Mouse (Mus musculus): ENCODE results near the gene Decr2. TPM values are rescaled to one million over a fixed set of nuclear protein-coding genes. Genes with fewer than 3 reads are reported as not detected.
A peak's percentile ranks its signal among the peaks of the same experiment; 100 is the strongest.

Decr2 gene
- 5.0 and 5.5 TPM in 2 replicates for total RNA-seq (2017)

- ATAC-seq (ENCODE audit: extremely low read depth, insufficient number of reproducible peaks, low FRiP score, poor library complexity, severe bottlenecking): peak; percentile 76
Observed at GRCm38 (mm10) chr17:26089905-26090632, at the start of gene Decr2. TSS of gene Decr2 (minus strand) at chr17:26090337.

- no peak for ATAC-seq (ENCODE audit: extremely low read depth, insufficient number of reproducible peaks, low FRiP score, poor library complexity, severe bottlenecking)
Observed at GRCm38 (mm10) chr17:26138901-26139381, 48.8 kb upstream of the Decr2 start.

- ATAC-seq (ENCODE audit: extremely low read depth, insufficient number of reproducible peaks, low FRiP score, poor library complexity, severe bottlenecking): peak; percentile 92
Observed at GRCm38 (mm10) chr17:26138239-26138836, 48.2 kb upstream of the Decr2 start, which contains the start of gene Axin1. TSS of gene Axin1 (plus strand) at chr17:26138688.

GRCm38 (mm10) chr17:26137751-26138130 is 47.6 kb upstream of the Decr2 start:
- no peak for ATAC-seq (ENCODE audit: extremely low read depth, insufficient number of reproducible peaks, low FRiP score, poor library complexity, severe bottlenecking)

GRCm38 (mm10) chr17:26137106-26137750 is 47.1 kb upstream of the Decr2 start:
- no peak for ATAC-seq (ENCODE audit: extremely low read depth, insufficient number of reproducible peaks, low FRiP score, poor library complexity, severe bottlenecking)

- no peak for ATAC-seq (ENCODE audit: extremely low read depth, insufficient number of reproducible peaks, low FRiP score, poor library complexity, severe bottlenecking)
Observed at GRCm38 (mm10) chr17:26131856-26132853, 42.0 kb upstream of the Decr2 start.

- ATAC-seq (ENCODE audit: extremely low read depth, insufficient number of reproducible peaks, low FRiP score, poor library complexity, severe bottlenecking): no peak
Observed at GRCm38 (mm10) chr17:26131062-26131732, 41.1 kb upstream of the Decr2 start.

- no peak for ATAC-seq (ENCODE audit: extremely low read depth, insufficient number of reproducible peaks, low FRiP score, poor library complexity, severe bottlenecking)
Observed at GRCm38 (mm10) chr17:26125226-26125625, 35.1 kb upstream of the Decr2 start.

GRCm38 (mm10) chr17:26124560-26124959 is 34.4 kb upstream of the Decr2 start:
- no peak for ATAC-seq (ENCODE audit: extremely low read depth, insufficient number of reproducible peaks, low FRiP score, poor library complexity, severe bottlenecking)

- peak; percentile 79 for ATAC-seq (ENCODE audit: extremely low read depth, insufficient number of reproducible peaks, low FRiP score, poor library complexity, severe bottlenecking)
Observed at GRCm38 (mm10) chr17:26123267-26123684, 33.1 kb upstream of the Decr2 start, which contains the start of gene Mrpl28. TSS of gene Mrpl28 (plus strand) at chr17:26123500.

- ATAC-seq (ENCODE audit: extremely low read depth, insufficient number of reproducible peaks, low FRiP score, poor library complexity, severe bottlenecking): no peak
Observed at GRCm38 (mm10) chr17:26122431-26123140, 32.4 kb upstream of the Decr2 start.

GRCm38 (mm10) chr17:26119766-26120710 is 29.9 kb upstream of the Decr2 start:
- peak; percentile 61 for ATAC-seq (ENCODE audit: extremely low read depth, insufficient number of reproducible peaks, low FRiP score, poor library complexity, severe bottlenecking)

GRCm38 (mm10) chr17:26116503-26117258 is 26.5 kb upstream of the Decr2 start:
- ATAC-seq (ENCODE audit: extremely low read depth, insufficient number of reproducible peaks, low FRiP score, poor library complexity, severe bottlenecking): no peak

- ATAC-seq (ENCODE audit: extremely low read depth, insufficient number of reproducible peaks, low FRiP score, poor library complexity, severe bottlenecking): no peak
Observed at GRCm38 (mm10) chr17:26115956-26116487, 25.9 kb upstream of the Decr2 start.

GRCm38 (mm10) chr17:26115205-26115898 is 25.2 kb upstream of the Decr2 start:
- no peak for ATAC-seq (ENCODE audit: extremely low read depth, insufficient number of reproducible peaks, low FRiP score, poor library complexity, severe bottlenecking)

Measured in neutrophil, adult 5-6 weeks (primary cell).